20 mouse cellular contexts compared by ENCODE assay signal in the genomic region with DNA sequence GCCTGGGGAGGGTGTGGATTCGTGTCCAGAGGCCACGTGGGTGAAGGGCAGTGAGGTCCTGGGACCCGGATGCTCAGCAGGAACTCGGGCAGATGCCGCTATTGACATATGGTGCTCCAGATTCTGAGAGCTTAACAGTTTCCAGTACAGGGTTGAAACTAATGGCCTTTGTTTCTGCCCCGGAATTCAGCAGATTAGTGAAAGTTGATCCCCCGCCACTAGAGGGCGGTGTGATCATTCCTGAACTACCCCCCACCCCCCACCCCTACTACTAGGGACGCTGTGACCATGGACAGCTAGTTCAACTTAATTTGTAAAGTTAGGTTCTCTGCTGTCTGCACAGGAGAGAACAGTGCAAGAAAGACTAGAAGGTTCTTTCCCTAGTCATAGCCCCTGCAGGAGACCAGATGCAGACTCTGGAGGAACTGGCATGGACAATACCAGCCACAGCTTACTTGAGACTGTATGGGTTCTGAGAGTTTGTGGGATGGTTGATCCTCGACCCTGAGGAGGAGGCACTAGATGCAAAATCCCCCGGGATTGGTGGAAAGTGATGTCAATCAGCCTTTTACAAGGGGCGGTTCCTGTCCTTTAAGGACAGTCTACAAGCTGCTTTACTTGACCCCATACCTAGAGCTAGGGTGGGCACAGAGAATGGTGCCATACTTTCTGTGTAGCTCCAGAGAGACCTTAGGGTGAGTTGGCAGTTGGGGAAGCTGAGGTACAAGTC.
DNase-seq lines count a peak whose midpoint lies in the region; ATAC-seq and TF ChIP-seq lines count a peak whose summit lies in the region.
"Had no signal": no experiment of that assay in that cellular context is flagged by ENCODE, and none has a peak within 500 bp of the region (broad histone marks: within the 10 kb centered on the region; RNA-seq: fewer than 3 reads in every experiment).

No protein-coding gene starts in this region.

- ATAC-seq in intestine, postnatal 0 days: no peak
- ATAC-seq in intestine, embryonic 15.5 days: no peak
- ATAC-seq in liver, postnatal 0 days: no peak
- ATAC-seq in liver, embryonic 11.5 days (replicated peaks; ENCODE audit: low FRiP score): no peak
- ATAC-seq: forebrain, embryonic 13.5 days had no signal

- peak; percentile 31 for TF ChIP-seq CTCF in intestine, postnatal 0 days (IDR thresholded peaks at IDR 0.05; ENCODE audit: low read depth)
- peak; percentile 33; the same call in 1 of the 2 replicates for TF ChIP-seq CTCF in liver, postnatal 0 days (IDR thresholded peaks at IDR 0.05; ENCODE audit: low read depth)
- peak; percentile 68 for TF ChIP-seq CTCF in E14TG2a.4 (conservative IDR thresholded peaks at IDR 0.05; ENCODE audit: low read length)

- no peaks in the 10 kb centered on the region for H3K4me1 ChIP-seq in intestine, postnatal 0 days (replicated peaks; ENCODE audit: control insufficient read depth, insufficient read depth, low read length)
- H3K4me1 ChIP-seq in intestine, embryonic 15.5 days (replicated peaks): no peaks in the 10 kb centered on the region
- no peaks in the 10 kb centered on the region for H3K4me1 ChIP-seq in liver, postnatal 0 days (ENCODE audit: insufficient read depth)
- no peaks in the 10 kb centered on the region for H3K4me1 ChIP-seq in liver, embryonic 11.5 days (replicated peaks; ENCODE audit: control insufficient read depth, insufficient read depth, low read length)
- peaks cover 32% of the 10 kb centered on the region for H3K4me1 ChIP-seq in E14TG2a.4 (replicated peaks; ENCODE audit: low read depth, low read length)
- H3K4me1 ChIP-seq: heart, embryonic 10.5 days; liver, embryonic 13.5 days had no signal

- H3K36me3 ChIP-seq in intestine, postnatal 0 days (ENCODE audit: control insufficient read depth, insufficient read depth): no peaks in the 10 kb centered on the region
- no peaks in the 10 kb centered on the region for H3K36me3 ChIP-seq in intestine, embryonic 15.5 days
- no peaks in the 10 kb centered on the region for H3K36me3 ChIP-seq in liver, postnatal 0 days (replicated peaks; ENCODE audit: insufficient read depth, low read length)
- H3K36me3 ChIP-seq in liver, embryonic 11.5 days (ENCODE audit: control insufficient read depth, insufficient read depth, low read length): no peaks in the 10 kb centered on the region
- no peaks in the 10 kb centered on the region for H3K36me3 ChIP-seq in E14TG2a.4 (ENCODE audit: insufficient read depth, low read length)
- H3K36me3 ChIP-seq: G1E; heart, embryonic 10.5 days; hindbrain, embryonic 12.5 days; liver, embryonic 13.5 days; neural tube, embryonic 15.5 days had no signal

- no peak overlapping the region for H3K9ac ChIP-seq in intestine, postnatal 0 days (ENCODE audit: low read depth, low read length)
- no peak overlapping the region for H3K9ac ChIP-seq in intestine, embryonic 15.5 days
- no peak overlapping the region for H3K9ac ChIP-seq in liver, postnatal 0 days (replicated peaks)
- H3K9ac ChIP-seq in liver, embryonic 11.5 days (ENCODE audit: low read depth, low read length): no peak overlapping the region
- H3K9ac ChIP-seq: forebrain, embryonic 13.5 days; hindbrain, embryonic 12.5 days; liver, embryonic 13.5 days; neural tube, embryonic 15.5 days had no signal

- H3K27ac ChIP-seq in intestine, postnatal 0 days (ENCODE audit: low read depth, low read length): no peak overlapping the region
- H3K27ac ChIP-seq in intestine, embryonic 15.5 days: no peak overlapping the region
- no peak overlapping the region for H3K27ac ChIP-seq in liver, postnatal 0 days (ENCODE audit: low read depth)
- H3K27ac ChIP-seq in liver, embryonic 11.5 days (ENCODE audit: low read depth, low read length): no peak overlapping the region
- H3K27ac ChIP-seq: forebrain, embryonic 13.5 days; heart, embryonic 10.5 days; hindbrain, embryonic 12.5 days; liver, embryonic 13.5 days; neural tube, embryonic 15.5 days had no signal

- no peak overlapping the region for H3K4me2 ChIP-seq in intestine, postnatal 0 days (replicated peaks; ENCODE audit: low read depth)
- H3K4me2 ChIP-seq in intestine, embryonic 15.5 days (replicated peaks): no peak overlapping the region
- H3K4me2 ChIP-seq in liver, postnatal 0 days (ENCODE audit: low read depth, low read length): no peak overlapping the region
- H3K4me2 ChIP-seq in liver, embryonic 11.5 days: no peak overlapping the region
- H3K4me2 ChIP-seq: forebrain, embryonic 13.5 days; hindbrain, embryonic 12.5 days; liver, embryonic 13.5 days; neural tube, embryonic 15.5 days had no signal

- TF ChIP-seq EP300 in liver, postnatal 0 days (IDR thresholded peaks at IDR 0.05; ENCODE audit: low read depth): no peak

- 77% methylated on average over 12 of the region's 12 CpGs for WGBS in intestine, postnatal 0 days
- WGBS in intestine, embryonic 15.5 days: 77% methylated on average over 12 of the region's 12 CpGs
- WGBS in liver, postnatal 0 days (ENCODE audit: insufficient replicate concordance): 73% methylated on average over 12 of the region's 12 CpGs
- 75% methylated on average over 12 of the region's 12 CpGs for WGBS in liver, embryonic 11.5 days

- no peak overlapping the region for H3K4me3 ChIP-seq in intestine, postnatal 0 days (ENCODE audit: low read depth, low read length)
- H3K4me3 ChIP-seq in intestine, embryonic 15.5 days (replicated peaks): no peak overlapping the region
- H3K4me3 ChIP-seq in liver, postnatal 0 days (ENCODE audit: low read depth, low read length): no peak overlapping the region
- H3K4me3 ChIP-seq in liver, embryonic 11.5 days (ENCODE audit: low read depth, low read length): no peak overlapping the region
- no peak overlapping the region for H3K4me3 ChIP-seq in E14TG2a.4 (replicated peaks; ENCODE audit: low read length)
- H3K4me3 ChIP-seq: forebrain, embryonic 13.5 days; heart, embryonic 10.5 days; hindbrain, embryonic 12.5 days; liver, embryonic 13.5 days; neural tube, embryonic 15.5 days had no signal

- H3K9me3 ChIP-seq in intestine, postnatal 0 days (ENCODE audit: control insufficient read depth): no peaks in the 10 kb centered on the region
- H3K9me3 ChIP-seq in intestine, embryonic 15.5 days: no peaks in the 10 kb centered on the region
- H3K9me3 ChIP-seq in liver, postnatal 0 days (ENCODE audit: low read length): no peaks in the 10 kb centered on the region
- H3K9me3 ChIP-seq in liver, embryonic 11.5 days (ENCODE audit: control insufficient read depth, low read length): no peaks in the 10 kb centered on the region
- H3K9me3 ChIP-seq in E14TG2a.4 (ENCODE audit: low read length): no peaks in the 10 kb centered on the region
- H3K9me3 ChIP-seq: forebrain, embryonic 13.5 days; heart, embryonic 10.5 days; hindbrain, embryonic 12.5 days; liver, embryonic 13.5 days; neural tube, embryonic 15.5 days had no signal

- no peaks in the 10 kb centered on the region for H3K27me3 ChIP-seq in intestine, postnatal 0 days (replicated peaks; ENCODE audit: control insufficient read depth, insufficient read depth, low read length)
- no peaks in the 10 kb centered on the region for H3K27me3 ChIP-seq in intestine, embryonic 15.5 days (replicated peaks)
- no peaks in the 10 kb centered on the region for H3K27me3 ChIP-seq in liver, postnatal 0 days (ENCODE audit: insufficient read depth, low read length)
- H3K27me3 ChIP-seq in liver, embryonic 11.5 days (replicated peaks; ENCODE audit: control insufficient read depth, insufficient read depth, low read length): no peaks in the 10 kb centered on the region
- H3K27me3 ChIP-seq in E14TG2a.4 (ENCODE audit: insufficient read depth, low read length): no peaks in the 10 kb centered on the region
- H3K27me3 ChIP-seq: forebrain, embryonic 13.5 days; liver, embryonic 13.5 days; neural tube, embryonic 15.5 days had no signal

- no peak for DNase-seq in liver, postnatal 0 days
- no peak for DNase-seq in liver, embryonic 11.5 days (ENCODE audit: low spot score)
- peak; percentile 68 for DNase-seq in R1 (ENCODE audit: low read depth, low spot score)
- no peak for DNase-seq in right cerebral cortex, postnatal 36 days (ENCODE audit: low spot score in 2 of 2)
- no peak for DNase-seq in embryo, embryonic 10 days (ENCODE audit: low spot score)
- DNase-seq: cerebellum, adult 18-20 months; gastrocnemius, postnatal 25 days; heart, postnatal 10 days; left cerebral cortex, postnatal 4 days; liver, embryonic 13.5 days; midbrain, embryonic 14.5 days; thymus, postnatal 36 days had no signal
